Mouse (Mus musculus): ENCODE results near the gene Tbx3.

DNA sequence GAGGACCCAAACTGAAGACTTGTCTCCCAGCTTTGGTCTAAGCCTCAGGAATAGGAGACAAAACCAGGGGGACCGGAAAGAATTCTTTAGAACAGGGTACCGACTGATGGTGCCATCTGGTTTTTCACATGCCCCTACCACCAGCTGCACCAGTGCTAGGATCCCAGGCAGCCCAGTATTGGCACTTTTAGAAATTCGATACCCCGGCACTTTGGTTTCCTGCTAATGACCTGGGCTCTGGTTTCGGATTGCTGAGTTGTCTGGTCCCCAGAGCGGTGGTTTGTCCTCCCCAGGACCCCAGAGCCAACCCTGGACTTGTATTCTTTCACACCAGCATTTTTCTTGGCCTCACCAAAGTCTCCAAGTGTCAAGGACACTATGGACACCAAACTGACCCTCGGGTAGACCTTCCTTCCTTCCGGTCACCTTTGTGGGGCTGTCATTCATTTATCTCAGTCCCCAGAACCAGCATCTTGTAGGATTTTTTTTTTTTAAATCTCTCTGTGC, 18.5 kb downstream of the Tbx3 start:
- TF ChIP-seq CTCF (IDR thresholded peaks at IDR 0.05; ENCODE audit: borderline replicate concordance, insufficient read depth, low read length), result no peak
- no peak for TF ChIP-seq POLR2A (IDR thresholded peaks at IDR 0.05; ENCODE audit: low read depth, low read length)

All from embryonic fibroblast, embryonic 13.5 days (primary cell).